Mouse (Mus musculus) olfactory bulb, adult 2 months (tissue): ENCODE measurements around the gene Eif3i.

Source experiments
- CTCF ChIP-seq: fragments of 200-500 bp; IDR thresholded peaks from 2 replicates; pipeline ENCODE4 v1.5.1; 2012; ENCODE audit warnings: low read depth, mild to moderate bottlenecking, low read length, moderate library complexity; ENCODE audit not compliant: insufficient read depth
- POLR2A ChIP-seq: fragments of 200-500 bp; IDR thresholded peaks from 2 replicates; pipeline ENCODE4 v1.6.1; 2012; ENCODE audit warnings: mild to moderate bottlenecking, low read depth, low read length, moderate library complexity; ENCODE audit not compliant: insufficient read depth

GRCm38 (mm10) chr4:129615801-129616290 is 15.4 kb upstream of the Eif3i start:
- TF ChIP-seq CTCF (no peak), POLR2A (no peak)
